Mouse (Mus musculus): Measurements from ENCODE around the gene Dgki.

The Dgki gene

DNA sequence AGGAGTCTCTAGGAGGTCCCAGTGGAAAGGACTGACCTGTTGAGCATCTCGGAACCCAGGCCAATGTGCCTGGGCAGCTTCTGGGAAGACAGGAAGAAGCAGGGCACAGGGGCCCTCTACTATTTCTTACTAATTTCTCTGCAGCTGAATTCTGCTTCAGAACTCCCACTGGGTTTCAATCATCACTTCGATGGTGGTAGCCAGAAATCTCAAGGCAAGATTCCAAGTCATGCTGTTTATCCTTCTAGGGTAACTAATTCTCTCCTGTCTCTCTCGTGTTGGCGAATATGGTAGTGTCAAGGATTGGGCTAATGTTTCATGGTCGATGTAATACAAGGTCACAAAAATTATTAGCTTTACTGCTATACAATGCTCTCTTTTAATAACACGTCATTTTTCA lies 455.7 kb downstream of the Dgki start:
- DNase-seq (ENCODE audit: low spot score) = no peak

- no peak for DNase-seq (ENCODE audit: low spot score)
Observed at GRCm38 (mm10) chr6:36843031-36843488, 456.9 kb downstream of the Dgki start.

DNA sequence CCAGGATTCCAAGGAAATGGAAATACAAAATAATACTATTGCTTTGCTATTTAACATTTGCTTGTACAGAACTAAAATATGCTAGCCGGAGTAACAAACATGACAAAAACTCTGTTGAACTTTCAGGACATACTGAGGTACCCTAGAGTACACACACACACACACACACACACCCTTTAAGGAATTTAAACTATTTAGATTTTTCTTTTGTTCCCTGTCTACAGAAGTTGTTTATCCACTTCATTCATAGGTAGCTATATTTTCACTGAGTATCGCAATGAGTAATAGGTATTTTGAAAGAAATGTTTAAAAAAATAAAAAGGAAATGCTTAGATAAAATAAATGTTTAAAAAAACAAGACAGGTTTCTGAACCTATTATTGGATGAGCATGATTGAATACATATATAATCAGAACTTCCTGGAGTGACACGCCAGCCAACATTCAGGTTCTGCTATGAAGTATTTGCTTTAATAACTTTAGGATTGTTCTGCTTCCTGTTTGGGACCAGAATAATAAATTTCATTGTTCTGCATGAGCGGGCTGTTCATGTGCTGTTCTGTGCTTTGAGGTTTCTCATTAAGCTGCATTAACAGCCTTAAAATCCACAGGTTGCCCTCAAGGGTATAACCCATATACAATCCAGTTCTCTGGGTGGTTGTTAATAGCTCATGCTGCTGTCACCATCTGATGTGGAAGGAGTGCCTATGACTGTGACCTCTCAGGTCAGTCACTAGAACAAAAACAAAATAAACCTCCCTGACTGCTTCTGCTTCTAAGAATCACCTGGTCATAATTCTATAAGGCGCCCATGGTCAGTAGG lies 457.7 kb downstream of the Dgki start:
- DNase-seq (ENCODE audit: low spot score) = no peak

GRCm38 (mm10) chr6:36841701-36842100 lies 458.3 kb downstream of the Dgki start:
- no peak for DNase-seq (ENCODE audit: low spot score)

GRCm38 (mm10) chr6:36841174-36841573 lies 458.8 kb downstream of the Dgki start:
- DNase-seq (ENCODE audit: low spot score) = no peak

GRCm38 (mm10) chr6:36838747-36839146 lies 461.2 kb downstream of the Dgki start:
- DNase-seq (ENCODE audit: low spot score) = no peak

- DNase-seq (ENCODE audit: low spot score) = no peak
Observed at GRCm38 (mm10) chr6:36835351-36835750, 464.6 kb downstream of the Dgki start.

DNA sequence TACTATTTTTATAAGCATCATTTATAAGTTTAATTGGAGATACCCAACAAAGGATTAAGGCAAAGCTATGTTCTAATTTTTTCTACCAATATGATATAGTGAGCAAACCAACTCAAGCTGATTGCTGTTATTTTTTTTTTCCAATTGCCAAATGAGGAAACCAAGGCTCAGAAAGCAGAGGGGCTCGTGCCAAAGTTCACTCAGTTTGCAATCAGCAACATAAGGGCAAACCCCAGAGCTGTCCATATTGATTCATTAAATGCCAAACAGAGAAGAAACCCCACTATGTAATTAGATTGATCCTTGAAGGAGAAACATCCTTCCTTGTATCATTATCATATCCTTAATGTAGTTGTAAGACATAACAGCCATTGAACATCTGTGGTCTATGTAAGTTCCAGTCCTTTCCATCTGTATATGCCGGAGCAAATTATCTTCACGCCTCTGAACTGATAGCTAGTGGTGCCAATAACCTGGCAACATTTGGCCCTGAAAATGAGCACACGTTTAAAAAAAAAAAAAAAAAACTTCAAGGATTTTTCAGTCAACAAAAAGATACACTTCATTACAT lies 465.2 kb downstream of the Dgki start:
- no peak for DNase-seq (ENCODE audit: low spot score)

GRCm38 (mm10) chr6:36832681-36833080 lies 467.3 kb downstream of the Dgki start:
- DNase-seq (ENCODE audit: low spot score) = no peak

GRCm38 (mm10) chr6:36832207-36832606 lies 467.8 kb downstream of the Dgki start:
- DNase-seq (ENCODE audit: low spot score) = no peak

DNA sequence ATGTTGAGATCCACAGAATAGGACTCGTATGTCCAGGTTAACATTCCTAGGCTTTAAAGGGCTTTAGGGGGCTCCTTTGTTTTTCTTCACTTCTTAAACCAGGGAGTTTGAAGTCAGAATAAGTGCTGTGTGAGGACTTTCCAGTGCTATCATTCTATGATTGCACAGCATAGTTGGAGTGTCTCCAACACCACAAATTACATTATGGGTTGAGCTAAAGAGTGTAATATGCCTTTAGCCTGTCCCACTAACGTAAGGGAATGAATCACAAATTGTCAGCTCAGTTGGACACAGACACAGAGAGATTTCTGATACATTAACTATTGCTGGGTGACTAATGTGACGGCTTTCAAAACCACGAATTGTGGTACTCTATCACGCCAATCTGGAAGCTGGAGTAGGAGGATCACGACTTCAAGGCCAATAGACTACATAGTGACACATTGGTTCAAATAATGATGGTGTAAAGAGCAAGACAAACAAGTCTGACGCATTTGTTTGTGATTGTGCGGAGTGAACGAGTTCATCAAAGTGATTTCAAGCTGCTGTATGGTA lies 469.5 kb downstream of the Dgki start:
- no peak for DNase-seq (ENCODE audit: low spot score)

DNA sequence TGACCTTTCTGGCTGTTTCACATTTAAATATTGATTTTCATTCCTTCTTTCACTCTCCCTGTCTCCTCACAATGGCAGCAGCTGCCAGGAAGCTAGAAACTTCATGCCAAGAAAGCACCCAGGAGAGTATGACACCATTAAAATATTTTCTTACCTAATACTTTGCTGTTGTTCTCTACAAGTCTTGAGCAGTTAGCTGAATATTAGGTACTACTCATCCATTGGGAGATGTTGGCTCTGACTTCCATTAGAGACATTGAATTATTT lies 480.3 kb downstream of the Dgki start:
- no peak for DNase-seq (ENCODE audit: low spot score)

DNA sequence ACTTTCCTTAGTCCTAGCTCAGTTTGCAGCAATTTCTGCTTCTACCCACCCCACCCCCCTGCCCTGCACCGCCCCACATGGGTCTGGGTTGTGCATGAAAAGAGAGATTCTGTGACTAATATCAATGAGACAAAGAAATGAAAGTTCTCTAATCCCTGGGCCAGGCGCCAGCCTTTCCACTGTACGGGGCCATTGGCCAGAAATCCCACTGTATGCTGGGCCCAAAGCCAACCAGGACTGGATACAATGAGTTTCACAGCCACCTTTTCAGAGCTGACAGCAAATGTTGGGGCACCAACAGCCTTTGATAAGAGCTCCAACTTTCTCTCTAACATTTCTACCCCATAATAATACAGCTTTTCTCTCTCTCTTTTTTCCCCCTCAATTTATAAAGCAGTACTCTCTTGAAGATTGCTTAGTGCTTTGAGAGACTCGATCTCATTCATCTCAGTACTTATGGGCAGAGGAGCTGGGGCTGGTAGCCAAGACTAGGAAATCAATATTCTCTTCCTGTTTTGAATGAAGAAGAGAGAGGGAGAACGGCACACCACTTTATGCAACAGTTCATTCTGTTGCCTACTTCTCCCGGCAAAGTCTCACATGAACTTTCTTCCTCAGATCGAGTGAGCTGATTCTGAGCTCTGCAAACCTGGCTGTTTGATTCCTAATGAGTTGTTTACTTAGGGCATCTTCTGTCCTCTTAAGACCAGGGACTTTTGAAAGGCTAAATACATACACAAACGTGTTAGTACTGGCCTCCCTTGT lies 480.8 kb downstream of the Dgki start:
- peak; percentile 63 for DNase-seq (ENCODE audit: low spot score)

GRCm38 (mm10) chr6:36818281-36819018 lies 481.5 kb downstream of the Dgki start:
- no peak for DNase-seq (ENCODE audit: low spot score)

- no peak for DNase-seq (ENCODE audit: low spot score)
Observed at GRCm38 (mm10) chr6:36816666-36817065, 483.3 kb downstream of the Dgki start.

GRCm38 (mm10) chr6:36815992-36816391 lies 484.0 kb downstream of the Dgki start:
- DNase-seq (ENCODE audit: low spot score) = no peak

DNA sequence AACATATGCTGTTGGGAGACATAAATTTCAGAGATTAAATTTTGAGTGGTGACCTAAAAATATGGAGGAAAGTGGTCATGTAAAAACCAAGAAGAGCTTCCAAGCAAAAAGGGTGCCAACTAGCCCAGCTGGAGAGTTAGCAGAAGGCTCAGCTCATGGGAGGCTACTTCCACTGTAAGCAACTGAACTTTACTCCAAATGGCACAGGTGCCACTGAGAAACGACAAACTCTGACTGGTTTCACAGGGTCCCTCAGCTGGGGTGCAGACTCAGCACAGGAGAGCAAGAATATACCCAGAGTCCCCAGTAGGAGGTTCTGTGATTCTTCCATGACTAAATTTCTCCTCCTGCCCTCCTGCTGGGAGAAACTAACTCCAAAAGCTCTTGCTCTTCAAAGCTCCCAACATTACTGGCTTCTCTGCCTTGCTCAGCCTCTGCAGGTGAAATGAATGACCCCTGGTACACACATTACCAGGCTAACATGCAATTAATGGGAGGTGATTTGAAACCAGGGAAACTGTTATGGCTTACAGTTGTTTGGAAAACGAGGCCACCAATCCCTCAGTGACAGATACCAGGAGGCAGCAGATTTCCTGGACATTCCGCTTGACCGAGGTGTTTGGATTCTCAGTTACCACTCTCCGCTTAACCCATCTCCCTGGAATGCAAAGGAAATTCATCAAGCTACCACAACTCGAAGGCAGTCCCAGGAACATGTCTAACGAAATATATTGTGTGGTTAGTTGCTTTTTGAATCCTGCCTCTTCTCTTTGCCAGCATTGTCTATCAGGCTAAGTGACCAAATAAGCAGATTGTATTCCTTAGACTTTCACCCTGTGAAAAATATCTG lies 487.1 kb downstream of the Dgki start:
- DNase-seq (ENCODE audit: low spot score) = no peak

DNA sequence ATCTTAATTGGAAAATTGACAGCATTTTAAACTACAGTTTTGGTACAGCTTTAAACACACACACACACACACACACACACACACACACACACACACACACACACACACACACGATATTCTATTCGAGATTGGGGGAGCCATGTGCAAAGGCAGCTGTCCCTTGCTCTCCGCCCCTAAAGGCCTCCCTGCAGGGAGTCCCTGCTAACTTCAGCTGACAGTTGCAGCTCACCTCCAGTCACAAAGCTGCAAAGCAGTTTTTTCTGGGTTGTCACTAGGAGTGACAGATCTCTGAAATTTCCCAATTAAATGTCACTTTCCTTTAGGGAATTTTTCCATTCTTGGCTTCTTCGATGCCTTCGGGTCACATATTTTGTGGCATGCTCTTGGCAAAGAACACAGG lies 489.5 kb downstream of the Dgki start:
- DNase-seq (ENCODE audit: low spot score) = no peak

DNA sequence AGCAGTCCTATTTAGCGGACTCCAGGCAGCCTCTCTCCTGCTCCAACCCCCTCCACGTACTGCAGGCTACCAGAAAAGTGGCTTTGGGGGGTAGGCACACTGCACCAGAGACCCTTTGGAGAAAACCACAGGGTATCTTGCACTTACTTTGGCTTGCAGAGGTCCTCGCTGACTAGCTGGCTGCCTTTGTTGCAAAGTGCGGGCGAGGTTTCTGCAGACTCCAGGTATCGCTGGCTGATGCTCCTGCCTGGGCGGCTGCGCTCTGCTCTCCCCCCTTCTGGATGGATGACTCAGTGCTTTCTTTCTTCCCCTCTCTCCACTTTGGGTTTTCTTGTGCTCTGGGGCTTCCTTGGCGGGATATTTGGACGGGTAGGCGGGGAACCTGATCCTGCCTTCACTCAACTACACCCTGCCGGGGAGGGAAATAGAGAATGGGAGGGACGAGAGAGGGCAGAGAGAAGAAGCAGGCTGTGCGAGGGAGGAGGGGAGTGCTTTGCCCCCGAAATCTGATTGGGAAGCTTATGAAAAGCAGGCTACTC lies 490.2 kb downstream of the Dgki start, which contains the start of gene Ptn:
Ptn (minus strand) TSS at position 474 of the 539 bp plus-strand sequence.
- peak; percentile 18 for DNase-seq (ENCODE audit: low spot score)

- DNase-seq (ENCODE audit: low spot score) = peak; percentile 30
Observed at GRCm38 (mm10) chr6:36809311-36809726, 490.7 kb downstream of the Dgki start.
